Mouse (Mus musculus): ENCODE results near the gene Prep. TPM values are rescaled to one million over a fixed set of nuclear protein-coding genes. Genes with fewer than 3 reads are reported as not detected.

The Prep gene
- polyA plus RNA-seq, 1 experiment from 2014 or later: 26.3 TPM

- Histone ChIP-seq H3K4me3 (ENCODE audit: low read length) (no peak overlapping the region), H3K9ac (ENCODE audit: low read length) (no peak overlapping the region), H3K27ac (ENCODE audit: low read length) (peak overlapping the region; percentile 89; the same call in 1 of the 2 replicates), H3K9me3 (replicated peaks; ENCODE audit: control insufficient read depth, low read length) (peaks cover 3% of the 10 kb centered on the region), H3K4me2 (ENCODE audit: low read depth, low read length) (no peak overlapping the region), H3K4me1 (ENCODE audit: control insufficient read depth, insufficient read depth, low read length) (peaks cover 11% of the 10 kb centered on the region), H3K27me3 (ENCODE audit: control insufficient read depth, insufficient read depth, low read length) (no peaks in the 10 kb centered on the region), H3K36me3 (ENCODE audit: control insufficient read depth, insufficient read depth) (peaks cover 14% of the 10 kb centered on the region)
- 54% methylated on average over 11 of the region's 11 CpGs for WGBS
- ATAC-seq (replicated peaks; ENCODE audit: extremely low read depth, insufficient read depth, low FRiP score): no peak
Measured at GRCm38 (mm10) chr10:45103184-45103583, 36.2 kb downstream of the Prep start.

GRCm38 (mm10) chr10:45104098-45104497 is 37.1 kb downstream of the Prep start:
- Histone ChIP-seq H3K4me3 (ENCODE audit: low read length) (no peak overlapping the region), H3K4me2 (ENCODE audit: low read depth, low read length) (peak overlapping the region; percentile 33; the same call in 1 of the 2 replicates), H3K36me3 (ENCODE audit: control insufficient read depth, insufficient read depth) (peaks cover 16% of the 10 kb centered on the region), H3K4me1 (ENCODE audit: control insufficient read depth, insufficient read depth, low read length) (peaks cover 11% of the 10 kb centered on the region), H3K9me3 (replicated peaks; ENCODE audit: control insufficient read depth, low read length) (peaks cover 2% of the 10 kb centered on the region), H3K27ac (ENCODE audit: low read length) (peak overlapping the region; percentile 89), H3K9ac (ENCODE audit: low read length) (0 out of 2 replicates have a peak overlapping the region, but pooled peaks have one; percentile 7), H3K27me3 (ENCODE audit: control insufficient read depth, insufficient read depth, low read length) (no peaks in the 10 kb centered on the region)
- 27% methylated on average over 7 of the region's 7 CpGs for WGBS
- peak; percentile 86 for ATAC-seq (replicated peaks; ENCODE audit: extremely low read depth, insufficient read depth, low FRiP score)

- H3K9ac ChIP-seq (ENCODE audit: low read length): no peak overlapping the region
- no peaks in the 10 kb centered on the region for H3K27me3 ChIP-seq (ENCODE audit: control insufficient read depth, insufficient read depth, low read length)
- WGBS: 29% methylated on average over 4 of the region's 4 CpGs
- peaks cover 16% of the 10 kb centered on the region for H3K36me3 ChIP-seq (ENCODE audit: control insufficient read depth, insufficient read depth)
- no peak overlapping the region for H3K4me3 ChIP-seq (ENCODE audit: low read length)
- peak overlapping the region; percentile 89 for H3K27ac ChIP-seq (ENCODE audit: low read length)
- ATAC-seq (replicated peaks; ENCODE audit: extremely low read depth, insufficient read depth, low FRiP score): peak; percentile 57
- peaks cover 11% of the 10 kb centered on the region for H3K4me1 ChIP-seq (ENCODE audit: control insufficient read depth, insufficient read depth, low read length)
- H3K9me3 ChIP-seq (replicated peaks; ENCODE audit: control insufficient read depth, low read length): no peaks in the 10 kb centered on the region
- H3K4me2 ChIP-seq (ENCODE audit: low read depth, low read length): peak overlapping the region; percentile 33; the same call in 1 of the 2 replicates
Measured at GRCm38 (mm10) chr10:45104535-45105079, 37.6 kb downstream of the Prep start.

- 90% methylated on average over 4 of the region's 4 CpGs for WGBS
- ATAC-seq (replicated peaks; ENCODE audit: extremely low read depth, insufficient read depth, low FRiP score): no peak
- Histone ChIP-seq H3K9me3 (replicated peaks; ENCODE audit: control insufficient read depth, low read length) (no peaks in the 10 kb centered on the region), H3K36me3 (ENCODE audit: control insufficient read depth, insufficient read depth) (peaks cover 16% of the 10 kb centered on the region), H3K9ac (ENCODE audit: low read length) (no peak overlapping the region), H3K4me1 (ENCODE audit: control insufficient read depth, insufficient read depth, low read length) (peaks cover 13% of the 10 kb centered on the region), H3K4me3 (ENCODE audit: low read length) (no peak overlapping the region), H3K4me2 (ENCODE audit: low read depth, low read length) (no peak overlapping the region), H3K27ac (ENCODE audit: low read length) (no peak overlapping the region), H3K27me3 (ENCODE audit: control insufficient read depth, insufficient read depth, low read length) (no peaks in the 10 kb centered on the region)
Measured at GRCm38 (mm10) chr10:45106541-45106940, 39.5 kb downstream of the Prep start.

GRCm38 (mm10) chr10:45107313-45107712 is 40.3 kb downstream of the Prep start:
- no peak for ATAC-seq (replicated peaks; ENCODE audit: extremely low read depth, insufficient read depth, low FRiP score)
- no peak overlapping the region for H3K4me3 ChIP-seq (ENCODE audit: low read length)
- no peaks in the 10 kb centered on the region for H3K9me3 ChIP-seq (replicated peaks; ENCODE audit: control insufficient read depth, low read length)
- peaks cover 19% of the 10 kb centered on the region for H3K36me3 ChIP-seq (ENCODE audit: control insufficient read depth, insufficient read depth)
- H3K9ac ChIP-seq (ENCODE audit: low read length): no peak overlapping the region
- H3K27ac ChIP-seq (ENCODE audit: low read length): no peak overlapping the region
- 91% methylated on average over 2 of the region's 2 CpGs for WGBS
- peaks cover 13% of the 10 kb centered on the region for H3K4me1 ChIP-seq (ENCODE audit: control insufficient read depth, insufficient read depth, low read length)
- no peaks in the 10 kb centered on the region for H3K27me3 ChIP-seq (ENCODE audit: control insufficient read depth, insufficient read depth, low read length)
- H3K4me2 ChIP-seq (ENCODE audit: low read depth, low read length): no peak overlapping the region

- Histone ChIP-seq H3K9ac (ENCODE audit: low read length) (no peak overlapping the region), H3K27ac (ENCODE audit: low read length) (no peak overlapping the region), H3K4me1 (ENCODE audit: control insufficient read depth, insufficient read depth, low read length) (peaks cover 5% of the 10 kb centered on the region; the same call in 1 of the 2 replicates), H3K27me3 (ENCODE audit: control insufficient read depth, insufficient read depth, low read length) (no peaks in the 10 kb centered on the region), H3K4me2 (ENCODE audit: low read depth, low read length) (no peak overlapping the region), H3K36me3 (ENCODE audit: control insufficient read depth, insufficient read depth) (peaks cover 21% of the 10 kb centered on the region), H3K4me3 (ENCODE audit: low read length) (no peak overlapping the region), H3K9me3 (replicated peaks; ENCODE audit: control insufficient read depth, low read length) (no peaks in the 10 kb centered on the region)
- no peak for ATAC-seq (replicated peaks; ENCODE audit: extremely low read depth, insufficient read depth, low FRiP score)
- WGBS: 94% methylated on average over 8 of the region's 8 CpGs
Measured at GRCm38 (mm10) chr10:45109041-45109440, 42.0 kb downstream of the Prep start.

- WGBS: 75% methylated on average over 6 of the region's 6 CpGs
- Histone ChIP-seq H3K27ac (ENCODE audit: low read length) (no peak overlapping the region), H3K9ac (ENCODE audit: low read length) (no peak overlapping the region), H3K27me3 (ENCODE audit: control insufficient read depth, insufficient read depth, low read length) (no peaks in the 10 kb centered on the region), H3K4me3 (ENCODE audit: low read length) (no peak overlapping the region), H3K36me3 (ENCODE audit: control insufficient read depth, insufficient read depth) (peaks cover 24% of the 10 kb centered on the region), H3K9me3 (replicated peaks; ENCODE audit: control insufficient read depth, low read length) (no peaks in the 10 kb centered on the region), H3K4me2 (ENCODE audit: low read depth, low read length) (no peak overlapping the region), H3K4me1 (ENCODE audit: control insufficient read depth, insufficient read depth, low read length) (peaks cover 3% of the 10 kb centered on the region; the same call in 1 of the 2 replicates)
- ATAC-seq (replicated peaks; ENCODE audit: extremely low read depth, insufficient read depth, low FRiP score): no peak
Measured at GRCm38 (mm10) chr10:45109974-45110373, 43.0 kb downstream of the Prep start.

- no peak overlapping the region for H3K4me3 ChIP-seq (ENCODE audit: low read length)
- H3K9me3 ChIP-seq (replicated peaks; ENCODE audit: control insufficient read depth, low read length): peaks cover 3% of the 10 kb centered on the region; the same call in 1 of the 2 replicates
- H3K4me2 ChIP-seq (ENCODE audit: low read depth, low read length): no peak overlapping the region
- H3K36me3 ChIP-seq (ENCODE audit: control insufficient read depth, insufficient read depth): peaks cover 41% of the 10 kb centered on the region
- peaks cover 8% of the 10 kb centered on the region; the same call in 1 of the 2 replicates for H3K4me1 ChIP-seq (ENCODE audit: control insufficient read depth, insufficient read depth, low read length)
- H3K9ac ChIP-seq (ENCODE audit: low read length): no peak overlapping the region
- no peak overlapping the region for H3K27ac ChIP-seq (ENCODE audit: low read length)
- WGBS: 66% methylated on average over 11 of the region's 11 CpGs
- ATAC-seq (replicated peaks; ENCODE audit: extremely low read depth, insufficient read depth, low FRiP score): no peak
- no peaks in the 10 kb centered on the region for H3K27me3 ChIP-seq (ENCODE audit: control insufficient read depth, insufficient read depth, low read length)
Measured at GRCm38 (mm10) chr10:45112927-45113326, 45.9 kb downstream of the Prep start.

- WGBS: 70% methylated on average over 4 of the region's 4 CpGs
- peaks cover 8% of the 10 kb centered on the region; the same call in 1 of the 2 replicates for H3K4me1 ChIP-seq (ENCODE audit: control insufficient read depth, insufficient read depth, low read length)
Measured at GRCm38 (mm10) chr10:45114462-45114861, 47.5 kb downstream of the Prep start.

More at GRCm38 (mm10) chr10:45114462-45114861, 47.5 kb downstream of the Prep start:
- Histone ChIP-seq H3K27ac (ENCODE audit: low read length) (no peak overlapping the region), H3K4me2 (ENCODE audit: low read depth, low read length) (no peak overlapping the region), H3K9me3 (replicated peaks; ENCODE audit: control insufficient read depth, low read length) (peaks cover 3% of the 10 kb centered on the region; the same call in 1 of the 2 replicates), H3K4me3 (ENCODE audit: low read length) (no peak overlapping the region), H3K36me3 (ENCODE audit: control insufficient read depth, insufficient read depth) (peaks cover 35% of the 10 kb centered on the region), H3K9ac (ENCODE audit: low read length) (no peak overlapping the region), H3K27me3 (ENCODE audit: control insufficient read depth, insufficient read depth, low read length) (no peaks in the 10 kb centered on the region)
- peak; percentile 73 for ATAC-seq (replicated peaks; ENCODE audit: extremely low read depth, insufficient read depth, low FRiP score)
